Mouse (Mus musculus) C2C12 (cell line): ENCODE data around the gene Dner.

Experiments
- CEBPB ChIP-seq: IDR thresholded peaks from one replicate; pipeline ENCODE4 v1.6.1; 2011; ENCODE audit warnings: low read depth, mild to moderate bottlenecking, control low read depth, moderate library complexity
- CTCF ChIP-seq: IDR thresholded peaks from one replicate; pipeline ENCODE4 v1.5.1; 2011; ENCODE audit not compliant: control insufficient read depth, insufficient read depth, insufficient read length
- MAX ChIP-seq: IDR thresholded peaks from one replicate; pipeline ENCODE4 v1.6.1; 2011; ENCODE audit warnings: mild to moderate bottlenecking, control low read depth

DNA sequence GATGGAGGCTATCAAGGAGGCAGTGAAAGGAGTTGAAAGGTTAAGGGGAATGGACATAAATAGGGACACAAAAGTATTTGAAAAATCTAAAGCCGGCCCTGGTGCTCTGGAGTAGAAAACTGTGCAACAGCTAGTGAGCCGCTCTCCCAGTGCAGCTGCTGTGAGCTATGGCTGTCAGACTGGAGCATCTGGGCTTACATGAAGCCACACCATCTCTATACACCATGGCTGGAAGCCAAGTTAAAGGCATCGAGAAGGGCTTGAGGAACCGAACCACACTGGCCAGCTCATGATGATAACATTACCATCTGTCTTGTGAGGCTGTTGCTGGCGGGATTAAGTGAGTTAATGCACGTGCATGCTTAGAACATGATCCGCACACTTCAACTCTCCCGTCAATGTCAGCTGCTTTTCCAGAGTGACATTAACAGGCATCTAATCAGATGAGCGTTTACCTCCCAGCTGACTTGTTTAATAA lies 278.2 kb downstream of the Dner start:
- no peak for TF ChIP-seq CTCF
- no peak for TF ChIP-seq MAX
- TF ChIP-seq CEBPB, result no peak
